Mouse (Mus musculus) lung, embryonic 14.5 days (tissue): Measurements from ENCODE around the gene Vamp8. TPM values are rescaled to one million over a fixed set of nuclear protein-coding genes. Genes with fewer than 3 reads are reported as not detected.
A peak's percentile ranks its signal among the peaks of the same experiment; 100 is the strongest.

Experiments used
- ATAC-seq: fragments of 200-750 bp; cut with Nextera tagmentation; 2 replicates; pipeline ENCODE4 v1.8.0; 2017; ENCODE audit warnings: mild to moderate bottlenecking, moderate TSS enrichment, moderate library complexity; ENCODE audit not compliant: insufficient read depth
- DNase-seq: peaks from one replicate; pipeline ENCODE4 v3.0.0-alpha.2; 2015
- H3K27ac ChIP-seq: fragments of 300-500 bp; sonication (generic); 2 replicates; pipeline ENCODE4 v1.5.1; 2014; ENCODE audit warnings: low read depth, mild to moderate bottlenecking, moderate library complexity
- H3K27me3 ChIP-seq: fragments of 300-500 bp; sonication (generic); 2 replicates; pipeline ENCODE4 v1.6.1; 2014; ENCODE audit warnings: low read length, control low read depth; ENCODE audit not compliant: insufficient read depth
- H3K36me3 ChIP-seq: fragments of 300-500 bp; sonication (generic); 2 replicates; pipeline ENCODE4 v1.6.1; 2014; ENCODE audit warnings: control low read depth; ENCODE audit not compliant: insufficient read depth
- H3K4me1 ChIP-seq: fragments of 300-500 bp; sonication (generic); 2 replicates; pipeline ENCODE4 v1.6.1; 2014; ENCODE audit warnings: antibody characterized with exemption, control low read depth; ENCODE audit not compliant: insufficient read depth
- H3K4me2 ChIP-seq: fragments of 300-500 bp; sonication (generic); 2 replicates; pipeline ENCODE4 v1.6.1; 2014; ENCODE audit warnings: mild to moderate bottlenecking
- H3K4me3 ChIP-seq: fragments of 300-500 bp; sonication (generic); 2 replicates; pipeline ENCODE4 v1.5.1; 2014; ENCODE audit warnings: low read depth, low read length
- H3K9ac ChIP-seq: fragments of 300-500 bp; sonication (generic); 2 replicates; pipeline ENCODE4 v1.6.1; 2014
- H3K9me3 ChIP-seq: fragments of 300-500 bp; sonication (generic); 2 replicates; pipeline ENCODE4 v1.6.1; 2016; ENCODE audit warnings: low read depth, low read length, control low read depth
- CTCF ChIP-seq: IDR thresholded peaks from 2 replicates; pipeline ENCODE4 v1.5.1; 2016; ENCODE audit warnings: antibody characterized with exemption, low read depth
- whole genome bisulfite sequencing: fragments of 180-500 bp; shearing (Covaris S2); extraction: QIAGEN DNeasy Blood & Tissue Kit; methylation state at CpG from one replicate; pipeline ENCODE4 v1.1.7; 2014; 5-methylcytosine and 5-hydroxymethylcytosine counted together
- polyA plus RNA-seq: library from polyadenylated mRNA; unstranded; fragments of >200 nt; fragmentation: Nextera tagmentation; extraction: Ambion mirVana; gene quantifications from 2 replicates; pipeline ENCODE4 v1.2.1, GENCODE M21; 2014

The Vamp8 gene
- polyA plus RNA-seq, 1 experiment from 2014 or later: 132 TPM

GRCm38 (mm10) chr6:72364985-72365384, 25.5 kb downstream of the Vamp8 start:
- WGBS: 68% methylated on average over 6 of the region's 6 CpGs
- H3K9ac ChIP-seq: no peak overlapping the region
- peaks cover 6% of the 10 kb centered on the region; the same call in 1 of the 2 replicates for H3K36me3 ChIP-seq
- H3K27ac ChIP-seq: no peak overlapping the region
- TF ChIP-seq CTCF: no peak
- no peaks in the 10 kb centered on the region for H3K27me3 ChIP-seq
- no peak for DNase-seq
- H3K4me2 ChIP-seq: no peak overlapping the region
- no peak for ATAC-seq
- no peak overlapping the region for H3K4me3 ChIP-seq
- no peaks in the 10 kb centered on the region for H3K9me3 ChIP-seq
- H3K4me1 ChIP-seq: 0 out of 2 replicates have a peak, but pooled peaks cover 4% of the 10 kb centered on the region

- Histone ChIP-seq H3K27ac (no peak overlapping the region), H3K36me3 (peaks cover 15% of the 10 kb centered on the region), H3K27me3 (no peaks in the 10 kb centered on the region), H3K4me3 (no peak overlapping the region), H3K9ac (no peak overlapping the region), H3K4me1 (0 out of 2 replicates have a peak, but pooled peaks cover 4% of the 10 kb centered on the region), H3K4me2 (no peak overlapping the region), H3K9me3 (no peaks in the 10 kb centered on the region)
- ATAC-seq (no peak), DNase-seq (no peak)
- TF ChIP-seq CTCF: no peak; the same call in 1 of the 2 replicates
- WGBS: 42% methylated on average over 7 of the region's 7 CpGs
Measured at GRCm38 (mm10) chr6:72364009-72364408, 26.5 kb downstream of the Vamp8 start.

GRCm38 (mm10) chr6:72362132-72363028, 28.1 kb downstream of the Vamp8 start:
- under 1% methylated on average over 42 of the region's 42 CpGs for WGBS
- ATAC-seq: peak; percentile 98
- Histone ChIP-seq H3K9ac (peak overlapping the region; percentile 78), H3K4me1 (0 out of 2 replicates have a peak, but pooled peaks cover 4% of the 10 kb centered on the region), H3K27me3 (no peaks in the 10 kb centered on the region), H3K9me3 (no peaks in the 10 kb centered on the region), H3K4me3 (peak overlapping the region; percentile 82), H3K4me2 (peak overlapping the region; percentile 86), H3K36me3 (peaks cover 28% of the 10 kb centered on the region), H3K27ac (peak overlapping the region; percentile 80)
- peak; percentile 98 for DNase-seq
- peak; percentile 40 for TF ChIP-seq CTCF

GRCm38 (mm10) chr6:72361121-72361551, 29.4 kb downstream of the Vamp8 start:
- peaks cover 28% of the 10 kb centered on the region for H3K36me3 ChIP-seq
- H3K9me3 ChIP-seq: no peaks in the 10 kb centered on the region
- peak overlapping the region; percentile 78 for H3K9ac ChIP-seq
- 45% methylated on average over 5 of the region's 5 CpGs for WGBS
- H3K4me1 ChIP-seq: 0 out of 2 replicates have a peak, but pooled peaks cover 4% of the 10 kb centered on the region
- no peak overlapping the region for H3K27ac ChIP-seq
- peak overlapping the region; percentile 86 for H3K4me2 ChIP-seq
- peak overlapping the region; percentile 82 for H3K4me3 ChIP-seq
- DNase-seq (no peak), ATAC-seq (no peak)
- no peaks in the 10 kb centered on the region for H3K27me3 ChIP-seq
- no peak for TF ChIP-seq CTCF

GRCm38 (mm10) chr6:72360599-72360935, 29.9 kb downstream of the Vamp8 start:
- 45% methylated on average over 7 of the region's 7 CpGs for WGBS
- ATAC-seq (peak; percentile 3; the same call in 1 of the 2 replicates), DNase-seq (peak; percentile 76)
- 0 out of 2 replicates have a peak overlapping the region, but pooled peaks have one; percentile 1 for H3K4me3 ChIP-seq
- H3K9me3 ChIP-seq: no peaks in the 10 kb centered on the region
- peak overlapping the region; percentile 25; the same call in 1 of the 2 replicates for H3K27ac ChIP-seq
- H3K4me1 ChIP-seq: 0 out of 2 replicates have a peak, but pooled peaks cover 4% of the 10 kb centered on the region
- H3K4me2 ChIP-seq: peak overlapping the region; percentile 86
- H3K9ac ChIP-seq: no peak overlapping the region
- H3K27me3 ChIP-seq: no peaks in the 10 kb centered on the region
- H3K36me3 ChIP-seq: peaks cover 28% of the 10 kb centered on the region
- TF ChIP-seq CTCF: no peak

GRCm38 (mm10) chr6:72359891-72360598, 30.5 kb downstream of the Vamp8 start:
- Histone ChIP-seq H3K27ac (peak overlapping the region; percentile 25; the same call in 1 of the 2 replicates), H3K9me3 (no peaks in the 10 kb centered on the region), H3K4me3 (peak overlapping the region; percentile 1; the same call in 1 of the 2 replicates), H3K9ac (no peak overlapping the region), H3K36me3 (peaks cover 28% of the 10 kb centered on the region), H3K27me3 (no peaks in the 10 kb centered on the region), H3K4me2 (peak overlapping the region; percentile 86), H3K4me1 (0 out of 2 replicates have a peak, but pooled peaks cover 4% of the 10 kb centered on the region)
- ATAC-seq (no peak), DNase-seq (no peak)
- WGBS: 58% methylated on average over 11 of the region's 11 CpGs
- no peak for TF ChIP-seq CTCF
